Mouse (Mus musculus) gastrocnemius, adult 18-20 months (tissue): ENCODE results near the gene Veph1. TPM values are rescaled to one million over a fixed set of nuclear protein-coding genes. Genes with fewer than 3 reads are reported as not detected.
"Not testable (repeated sequence)": the region's sequence is repeated elsewhere in the genome, so short reads cannot be mapped to it uniquely, and the experiment has no call there.

ENCODE experiments used
- DNase-seq: peaks from one replicate; pipeline ENCODE4 v3.0.0; 2021; ENCODE audit warnings: low spot score
- long read RNA-seq, 2 experiments: library from polyadenylated mRNA; stranded (forward); transcript quantifications; one replicate each; pipeline ENCODE4 v2.0.0; 2021
- total RNA-seq, 2 experiments: library from RNA; stranded (reverse); gene quantifications; 2 replicates each; pipeline ENCODE4 v1.2.3; 2021

The Veph1 gene
- under 1 TPM in 1 of 2 experiments, not detected in 1; 0.05 TPM for total RNA-seq
- long read RNA-seq, experiment 1, partial matches to known transcripts: 0 of 3 reads
- long read RNA-seq, experiment 1, other reads (novel, unspliced or antisense): 3 of 3 reads
- long read RNA-seq, experiment 2, partial matches to known transcripts: 0 of 3 reads
- long read RNA-seq, experiment 2, other reads (novel, unspliced or antisense): 3 of 3 reads

- no peak for DNase-seq
Measured at GRCm38 (mm10) chr3:66296545-66296944, at the start of gene Veph1. Gene Veph1 (minus strand): TSS chr3:66296837.

- no peak for DNase-seq
Measured at GRCm38 (mm10) chr3:66340742-66341141, 44.1 kb upstream of the Veph1 start.

- DNase-seq: no peak
Measured at GRCm38 (mm10) chr3:66332401-66332729, 35.7 kb upstream of the Veph1 start.

- DNase-seq: peak; percentile 46
Measured at GRCm38 (mm10) chr3:66331592-66332400, 35.2 kb upstream of the Veph1 start.

GRCm38 (mm10) chr3:66330896-66331579 is 34.4 kb upstream of the Veph1 start:
- no peak for DNase-seq

GRCm38 (mm10) chr3:66325962-66326834 is 29.6 kb upstream of the Veph1 start:
- DNase-seq: no peak

- no peak for DNase-seq
Measured at GRCm38 (mm10) chr3:66325486-66325951, 28.9 kb upstream of the Veph1 start.

GRCm38 (mm10) chr3:66314793-66315715 is 18.4 kb upstream of the Veph1 start:
- no peak for DNase-seq

- no peak for DNase-seq
Measured at GRCm38 (mm10) chr3:66310586-66310985, 13.9 kb upstream of the Veph1 start.

- no peak for DNase-seq
Measured at GRCm38 (mm10) chr3:66309531-66309930, 12.9 kb upstream of the Veph1 start.

- no peak for DNase-seq
Measured at GRCm38 (mm10) chr3:66295236-66295635, 1.4 kb downstream of the Veph1 start.

- DNase-seq: no peak
Measured at GRCm38 (mm10) chr3:66294729-66295128, 1.9 kb downstream of the Veph1 start.

- no peak for DNase-seq
Measured at GRCm38 (mm10) chr3:66292356-66292946, 4.2 kb downstream of the Veph1 start.

- DNase-seq: no peak
Measured at GRCm38 (mm10) chr3:66263270-66263669, 33.4 kb downstream of the Veph1 start.

- DNase-seq: peak; percentile 37
Measured at GRCm38 (mm10) chr3:66262319-66262718, 34.3 kb downstream of the Veph1 start.

- DNase-seq: no peak
Measured at GRCm38 (mm10) chr3:66254504-66255105, 42.0 kb downstream of the Veph1 start.

GRCm38 (mm10) chr3:66251842-66252241 is 44.8 kb downstream of the Veph1 start:
- no peak for DNase-seq

- DNase-seq: peak; percentile 17
Measured at GRCm38 (mm10) chr3:66240476-66240875, 56.2 kb downstream of the Veph1 start.

GRCm38 (mm10) chr3:66236234-66236871 is 60.3 kb downstream of the Veph1 start:
- DNase-seq: not testable (repeated sequence)
